Mouse (Mus musculus) thymus, postnatal 36 days (tissue): Measurements from ENCODE around the gene Vwa1.
"Not testable (repeated sequence)": the region's sequence is repeated elsewhere in the genome, so short reads cannot be mapped to it uniquely, and the experiment has no call there.

ENCODE experiments used
- DNase-seq, 2 experiments: peaks; one replicate each; pipeline ENCODE4 v3.0.0; 2022; ENCODE audit warnings: mixed read lengths in 2 of 2

Vwa1 gene

DNA sequence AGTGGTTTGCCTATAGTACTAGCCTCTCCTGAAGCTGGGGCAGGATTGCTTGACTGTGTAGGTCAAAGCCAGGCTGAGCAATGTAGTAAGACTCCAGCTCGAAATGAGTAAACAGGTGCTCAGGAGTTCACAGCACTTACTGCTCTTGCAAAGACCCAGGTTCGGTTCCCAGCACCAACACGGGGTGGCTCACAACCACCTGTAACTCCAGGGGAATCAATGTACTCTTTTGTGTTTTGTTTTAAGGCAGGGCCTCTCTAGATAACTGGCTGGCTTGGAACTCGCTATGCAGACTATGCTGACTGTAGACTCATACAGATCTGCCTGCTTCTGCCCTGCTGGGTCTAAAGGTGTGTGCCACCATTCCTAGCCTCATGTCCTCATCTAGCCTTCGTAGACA lies 31.8 kb downstream of the Vwa1 start:
- no peak for DNase-seq

- DNase-seq: not testable (repeated sequence)
Measured at GRCm38 (mm10) chr4:155740681-155741080, 33.8 kb downstream of the Vwa1 start.

DNA sequence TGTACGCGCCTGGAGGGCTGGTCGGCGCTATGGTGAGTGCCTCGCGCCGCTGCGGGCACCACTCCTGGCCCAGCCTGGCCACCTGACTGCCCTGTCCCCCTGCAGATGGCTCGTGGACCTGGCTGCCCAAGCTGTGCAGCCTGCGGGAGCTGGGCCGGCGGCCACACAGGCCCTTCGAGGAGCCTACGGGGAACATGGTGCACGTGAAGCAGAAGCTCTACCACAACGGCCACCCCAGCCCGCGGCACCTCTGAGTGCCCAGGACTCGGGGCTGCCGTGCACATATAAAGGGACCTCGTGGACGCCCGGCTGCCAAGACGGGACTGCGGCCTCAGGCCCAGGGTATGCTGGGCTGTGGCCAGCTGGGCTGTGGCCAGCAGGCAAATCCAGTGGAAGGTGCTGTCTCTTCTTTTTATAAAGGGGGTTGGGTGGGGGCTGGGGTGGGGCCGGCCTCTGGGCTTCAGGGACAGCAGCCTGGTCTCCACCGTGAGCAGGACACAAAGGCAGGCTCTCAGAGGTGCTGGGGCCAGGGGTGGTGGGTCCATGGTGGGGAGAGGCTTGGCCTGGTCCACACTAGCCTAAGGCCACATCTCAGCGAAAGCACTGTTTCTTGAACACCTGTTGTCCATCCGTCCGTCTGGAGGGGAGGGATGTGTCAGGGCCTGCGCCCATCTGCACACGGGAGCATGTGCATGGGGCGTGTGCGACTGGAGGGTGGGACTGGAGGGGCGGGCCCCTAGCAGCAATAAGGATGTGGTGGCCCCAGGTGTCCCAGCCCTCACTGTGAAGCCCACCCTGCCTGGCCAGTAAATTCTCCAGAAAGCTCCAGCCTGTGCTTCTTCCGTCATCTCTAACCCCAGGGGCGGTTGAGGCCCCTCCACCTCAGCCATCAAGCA lies 34.5 kb downstream of the Vwa1 start:
- no peak for DNase-seq

DNA sequence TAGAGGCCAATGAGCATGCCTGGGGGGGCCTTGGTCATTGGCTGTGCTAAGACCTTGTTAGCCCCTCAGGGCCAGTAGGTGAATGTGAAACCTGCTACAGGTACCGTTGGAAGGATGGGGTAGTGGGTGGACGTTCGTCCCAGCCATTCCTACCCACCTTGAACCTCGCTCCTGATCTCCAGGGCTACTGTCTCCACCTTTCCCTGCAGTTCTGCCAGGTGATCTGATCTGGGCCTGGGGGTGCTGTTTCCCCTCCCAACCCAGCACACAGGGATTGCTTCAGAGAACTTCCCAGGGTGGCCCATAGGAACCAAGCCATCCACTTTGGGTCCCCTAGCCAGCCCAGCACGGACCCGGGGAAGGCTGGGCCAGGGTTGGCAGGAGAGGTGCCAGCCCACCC lies 35.3 kb downstream of the Vwa1 start:
- no peak for DNase-seq

- DNase-seq: no peak
Measured at GRCm38 (mm10) chr4:155738262-155738661, 36.2 kb downstream of the Vwa1 start.

DNA sequence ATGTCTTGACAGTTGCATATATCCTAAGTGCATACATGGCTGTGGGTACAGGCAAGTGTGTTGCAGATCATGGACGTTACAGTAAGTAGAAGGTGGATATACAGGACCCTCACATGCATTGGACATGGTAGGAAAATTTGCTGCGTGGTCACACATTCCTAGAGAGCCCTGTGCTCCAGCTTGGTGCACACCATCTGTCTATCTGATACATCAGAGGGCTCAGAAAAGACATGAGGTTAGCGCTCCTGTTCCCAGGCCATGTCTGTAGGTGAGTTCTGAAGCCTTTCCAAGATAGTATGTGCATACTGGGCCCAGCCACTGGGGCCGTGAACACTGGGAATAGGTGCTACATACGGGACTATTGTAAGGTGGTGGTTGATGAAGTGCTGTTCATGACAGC lies 38.1 kb downstream of the Vwa1 start:
- no peak for DNase-seq

- DNase-seq: no peak
Measured at GRCm38 (mm10) chr4:155735788-155736187, 38.7 kb downstream of the Vwa1 start.

- peak; percentile 59 to 67 for DNase-seq
Measured at GRCm38 (mm10) chr4:155734951-155735702, 39.4 kb downstream of the Vwa1 start.

DNA sequence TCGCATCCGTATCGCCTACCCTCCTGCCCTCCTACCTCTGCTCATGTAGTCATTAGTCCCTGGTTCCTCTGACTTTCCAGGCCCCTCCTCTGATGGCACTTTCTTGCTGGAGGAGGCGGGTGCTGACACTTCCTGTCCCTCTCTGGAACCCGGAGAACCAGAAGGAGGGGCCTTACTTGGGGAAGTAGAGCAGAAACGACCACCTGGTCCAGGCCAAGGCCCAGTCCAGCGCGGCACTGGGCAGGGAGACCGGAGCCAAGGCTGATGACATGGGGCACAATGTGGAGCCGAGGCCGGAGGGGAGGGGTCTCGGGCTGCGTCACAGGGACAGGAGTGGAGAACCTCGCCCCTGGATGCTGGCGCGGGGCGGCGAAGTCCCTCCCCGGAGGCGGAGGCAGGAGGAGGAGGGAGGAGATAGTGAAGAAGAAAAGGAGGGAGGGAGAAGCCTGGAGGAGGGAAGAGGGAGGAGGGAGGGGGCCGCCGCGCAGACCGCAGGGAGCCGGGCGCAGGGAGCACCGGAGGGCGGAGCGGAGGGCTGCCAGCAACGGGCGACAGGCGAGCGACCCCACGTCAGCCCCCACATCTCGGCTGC lies 40.1 kb downstream of the Vwa1 start, which contains the start of gene Tmem240:
TSS of gene Tmem240 (plus strand) at position 451 of the 592 bp plus-strand sequence.
- peak; percentile 84 to 90 for DNase-seq

GRCm38 (mm10) chr4:155733267-155733666 lies 41.2 kb downstream of the Vwa1 start:
- no peak for DNase-seq

GRCm38 (mm10) chr4:155727993-155728392 lies 46.5 kb downstream of the Vwa1 start:
- no peak for DNase-seq

GRCm38 (mm10) chr4:155721668-155722083 lies 52.8 kb downstream of the Vwa1 start:
- peak; percentile 15 to 20 for DNase-seq
